Mouse (Mus musculus) erythroblast, adult 5-6 weeks (primary cell): ENCODE measurements around the gene Igfbp2. TPM values are rescaled to one million over a fixed set of nuclear protein-coding genes. Genes with fewer than 3 reads are reported as not detected.

Experiments used
- ATAC-seq: replicated peaks from 2 replicates; pipeline ENCODE4 v1.8.0; 2016; ENCODE audit warnings: moderate number of reproducible peaks, mild to moderate bottlenecking, moderate TSS enrichment, inconsistent platforms; ENCODE audit not compliant: poor library complexity, low FRiP score, severe bottlenecking
- total RNA-seq, 2 experiments: library from RNA; stranded (forward) in 1 of 2; stranded (reverse) in 1 of 2; fragments of 150-400 nt in 1 of 2; fragments of 200-764, 138-1000 nt in 1 of 2; gene quantifications; 2 replicates each; pipeline versions ENCODE4 v1.2.3 to v1.2.4; 2015 to 2017; ENCODE audit warnings: low replicate concordance in 2 of 2

Gene Igfbp2
- total RNA-seq, 2 experiments from 2014 or later, result not detected

- no peak for ATAC-seq
Measured at GRCm38 (mm10) chr1:72847849-72848380, 23.6 kb downstream of the Igfbp2 start.

DNA sequence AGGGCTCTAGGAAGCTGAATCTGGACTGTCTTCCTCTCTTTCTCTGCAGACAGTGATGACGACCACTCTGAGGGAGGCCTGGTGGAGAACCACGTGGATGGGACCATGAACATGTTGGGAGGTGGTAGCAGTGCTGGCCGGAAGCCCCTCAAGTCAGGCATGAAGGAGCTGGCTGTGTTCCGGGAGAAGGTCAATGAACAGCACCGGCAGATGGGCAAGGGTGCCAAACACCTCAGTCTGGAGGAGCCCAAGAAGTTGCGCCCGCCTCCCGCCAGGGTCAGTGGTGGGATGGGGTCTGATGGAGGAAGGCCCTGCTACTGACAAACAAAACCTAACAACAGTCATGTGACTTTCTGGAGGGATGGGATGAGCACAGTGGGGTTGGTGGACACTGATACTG, 24.7 kb downstream of the Igfbp2 start:
- ATAC-seq, result no peak

- ATAC-seq, result no peak
Measured at GRCm38 (mm10) chr1:72853759-72854158, 29.5 kb downstream of the Igfbp2 start.

DNA sequence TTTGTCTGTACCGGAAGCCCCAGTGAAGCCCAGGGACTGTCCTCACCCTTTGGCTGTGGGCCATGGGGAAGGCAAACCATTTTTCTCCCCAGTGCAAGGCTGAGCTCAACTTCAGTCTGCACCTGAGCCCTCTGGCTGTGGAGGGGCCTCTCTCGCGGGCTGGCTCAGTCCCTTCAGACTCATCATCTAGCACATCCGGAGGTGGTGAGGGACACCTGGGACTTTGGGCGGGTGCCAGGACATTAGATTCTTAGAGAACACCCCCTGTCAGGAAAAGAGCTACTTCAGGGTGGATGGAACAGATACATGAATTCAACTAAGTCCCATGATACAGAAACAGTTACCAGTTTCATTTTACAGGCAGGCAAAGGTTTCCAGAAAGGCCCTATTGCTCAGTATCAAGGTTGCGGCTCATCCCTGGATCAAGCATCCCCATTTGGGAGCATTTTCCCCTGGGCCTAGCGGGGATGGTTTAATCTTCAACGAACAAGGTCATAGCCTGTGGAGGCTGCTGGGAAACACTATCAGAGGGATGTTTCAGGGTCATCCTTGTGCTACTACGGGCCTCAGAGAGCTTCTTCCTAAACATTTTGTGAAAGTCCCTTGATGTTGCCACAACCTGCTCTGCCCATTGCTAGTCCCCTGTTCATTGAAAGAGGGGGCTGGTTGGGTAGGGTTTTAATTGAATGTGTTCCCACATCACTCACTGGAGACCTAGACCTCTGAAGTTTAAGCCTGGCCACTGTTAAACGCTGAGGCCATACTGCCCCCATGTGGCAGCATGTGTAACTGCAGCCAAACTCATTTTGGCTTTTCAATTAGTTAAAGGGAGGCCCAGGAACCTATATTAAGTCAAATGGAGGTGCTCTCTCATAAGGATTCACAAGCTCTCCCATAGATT, 30.3 kb downstream of the Igfbp2 start:
- no peak for ATAC-seq

GRCm38 (mm10) chr1:72855729-72856128, 31.4 kb downstream of the Igfbp2 start:
- ATAC-seq, result no peak

DNA sequence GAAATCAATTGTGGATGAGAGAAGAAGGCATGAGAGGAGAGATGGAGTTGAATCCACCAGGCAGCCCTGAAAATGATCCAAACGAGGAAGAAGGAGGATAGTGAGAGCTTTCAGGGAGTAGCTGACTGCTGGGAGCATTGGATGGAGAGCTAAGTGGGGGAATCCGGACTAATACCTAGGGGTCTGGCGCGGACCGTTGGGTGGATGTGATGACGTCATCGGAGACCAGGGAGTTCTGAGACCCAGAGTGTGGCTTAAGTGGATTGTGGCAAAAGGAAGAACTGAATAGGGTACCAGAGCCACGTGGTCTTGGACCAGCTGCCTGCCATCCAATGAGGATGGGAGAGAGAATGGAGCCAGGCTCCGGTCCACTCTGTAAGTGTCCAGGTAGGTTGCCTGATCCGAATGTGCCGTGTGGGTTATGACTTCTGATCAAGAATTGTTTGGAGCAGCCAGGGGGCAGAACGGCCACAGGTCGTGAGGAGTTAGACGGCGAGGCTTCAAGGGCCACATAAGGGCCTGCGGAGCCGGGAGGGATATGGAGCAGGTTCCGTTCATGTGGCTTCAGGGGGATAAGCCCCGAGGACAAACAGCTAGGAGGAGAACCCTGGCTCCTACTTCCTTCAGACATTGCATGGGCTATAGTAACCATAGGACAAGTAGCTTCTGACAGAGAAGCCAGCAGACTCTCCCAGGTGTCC, 32.1 kb downstream of the Igfbp2 start:
- ATAC-seq, result no peak

- ATAC-seq, result no peak
Measured at GRCm38 (mm10) chr1:72857142-72857541, 32.8 kb downstream of the Igfbp2 start.

GRCm38 (mm10) chr1:72857631-72858030, 33.3 kb downstream of the Igfbp2 start:
- ATAC-seq, result no peak

DNA sequence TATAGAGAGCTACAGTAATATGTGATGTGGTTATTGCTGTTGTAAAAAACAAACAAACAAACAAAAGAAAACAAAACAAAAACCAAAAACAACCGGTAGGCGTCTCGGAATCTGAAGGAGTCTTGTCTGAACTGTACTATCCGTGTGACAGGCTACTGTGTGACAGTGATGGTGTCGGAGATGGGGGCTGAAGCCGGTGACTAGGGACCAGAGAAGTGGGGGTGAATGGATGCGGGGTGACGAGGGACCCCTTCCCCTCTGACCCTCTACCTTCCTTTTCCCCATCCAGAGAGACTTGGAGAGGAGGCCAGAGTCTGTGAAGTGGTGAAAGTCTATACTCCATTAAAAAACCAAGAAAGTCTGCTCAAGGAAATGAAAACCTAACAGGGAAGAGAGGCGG, 34.0 kb downstream of the Igfbp2 start:
- ATAC-seq, result no peak

DNA sequence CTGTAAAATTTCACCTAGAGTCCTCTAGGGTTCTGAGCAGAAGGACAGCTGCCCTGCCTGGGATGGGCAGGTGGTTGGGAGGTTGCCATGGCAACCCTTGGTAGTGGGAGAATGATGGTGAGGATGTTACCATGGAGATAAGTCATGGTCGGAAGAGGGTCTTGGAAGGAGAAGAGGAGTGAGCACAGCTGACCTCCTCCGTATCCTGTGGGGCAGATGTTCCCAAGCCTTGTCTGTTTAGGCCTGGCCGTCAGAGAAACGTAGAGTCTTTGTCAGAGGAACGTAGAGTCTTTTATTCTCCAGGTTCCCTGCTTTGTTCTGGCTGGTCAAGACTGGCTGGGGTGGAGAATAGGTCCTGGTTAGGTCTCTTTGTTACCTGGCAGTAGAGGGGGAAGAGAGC, 34.6 kb downstream of the Igfbp2 start:
- ATAC-seq, result no peak

DNA sequence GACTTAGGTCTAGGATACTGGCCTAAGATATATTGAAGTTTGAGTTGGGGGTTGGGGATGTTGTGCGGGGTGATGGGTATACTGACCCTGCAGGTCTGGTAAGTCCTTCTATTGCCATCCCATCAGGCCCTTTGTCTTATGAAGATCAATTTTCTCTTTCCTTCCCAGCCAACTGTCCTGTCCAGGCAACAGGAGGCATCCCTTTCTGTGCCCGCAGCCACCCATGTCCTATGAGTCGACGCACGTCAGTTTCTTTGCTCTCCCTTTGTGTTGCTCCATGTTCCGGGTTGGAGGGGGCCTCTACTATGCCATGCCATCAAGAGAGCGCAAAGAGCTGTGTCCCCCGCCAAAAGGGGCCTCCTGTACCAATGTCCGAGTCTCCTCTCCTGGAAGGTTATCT, 35.7 kb downstream of the Igfbp2 start:
- no peak for ATAC-seq

DNA sequence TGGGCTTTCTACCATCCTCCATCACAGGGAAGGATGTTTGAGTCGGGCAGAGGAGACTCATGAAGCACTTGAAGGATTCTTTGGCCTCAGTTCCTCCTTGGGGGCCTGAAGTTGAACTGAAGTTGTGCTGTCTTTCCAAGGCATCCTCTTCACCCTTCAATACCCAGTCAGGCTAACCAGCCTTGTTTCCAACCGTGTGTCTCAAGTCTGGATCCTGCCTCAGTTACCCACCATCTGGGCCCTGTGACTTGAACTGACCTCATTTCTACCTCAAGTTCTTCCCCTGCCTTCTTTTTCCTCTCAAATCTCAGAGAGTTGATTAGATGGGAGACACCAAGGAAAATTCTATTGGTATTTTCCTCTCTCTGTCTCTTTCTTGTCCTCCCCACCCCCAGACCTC, 36.2 kb downstream of the Igfbp2 start:
- ATAC-seq, result no peak

DNA sequence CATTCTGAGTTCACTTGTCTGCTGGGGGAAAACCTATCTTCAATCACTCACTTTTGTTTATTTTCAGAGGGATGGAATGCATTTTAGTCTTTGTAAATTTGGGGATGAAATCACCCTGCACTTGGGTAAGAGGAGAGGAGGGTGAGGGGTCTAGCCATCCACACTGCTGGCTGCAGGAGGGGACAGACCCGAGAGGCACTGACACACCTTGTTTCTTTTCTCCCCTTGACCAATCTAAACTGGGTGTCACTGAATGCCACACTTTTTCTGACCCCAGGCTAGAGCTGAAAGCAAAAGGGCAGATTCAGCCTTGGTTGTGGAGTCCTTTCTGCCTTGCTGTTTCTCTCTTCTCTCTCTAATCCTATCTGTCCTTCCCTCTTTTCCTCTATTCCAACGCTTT, 37.4 kb downstream of the Igfbp2 start:
- no peak for ATAC-seq

- ATAC-seq, result no peak
Measured at GRCm38 (mm10) chr1:72862248-72862647, 37.9 kb downstream of the Igfbp2 start.

DNA sequence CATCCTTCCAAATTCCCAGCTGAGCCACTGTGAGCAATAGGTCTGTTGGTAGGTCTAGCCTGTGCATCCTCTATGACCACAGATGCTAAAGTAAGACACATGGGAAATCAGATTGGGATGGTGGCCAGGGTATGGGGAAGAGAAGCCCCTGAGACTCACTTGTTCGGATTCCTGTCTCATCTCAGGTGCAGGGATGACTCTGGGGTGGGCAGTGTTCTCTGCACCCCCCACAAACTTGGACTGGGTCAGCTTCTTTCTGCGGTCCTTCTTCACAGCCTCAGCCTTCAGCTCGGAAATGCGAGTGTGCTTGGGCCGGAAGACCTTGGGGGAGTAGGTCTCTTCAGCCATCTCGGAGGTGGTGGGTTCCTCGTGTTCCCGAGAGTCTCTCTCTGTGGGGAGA, 39.4 kb downstream of the Igfbp2 start:
- ATAC-seq, result no peak

DNA sequence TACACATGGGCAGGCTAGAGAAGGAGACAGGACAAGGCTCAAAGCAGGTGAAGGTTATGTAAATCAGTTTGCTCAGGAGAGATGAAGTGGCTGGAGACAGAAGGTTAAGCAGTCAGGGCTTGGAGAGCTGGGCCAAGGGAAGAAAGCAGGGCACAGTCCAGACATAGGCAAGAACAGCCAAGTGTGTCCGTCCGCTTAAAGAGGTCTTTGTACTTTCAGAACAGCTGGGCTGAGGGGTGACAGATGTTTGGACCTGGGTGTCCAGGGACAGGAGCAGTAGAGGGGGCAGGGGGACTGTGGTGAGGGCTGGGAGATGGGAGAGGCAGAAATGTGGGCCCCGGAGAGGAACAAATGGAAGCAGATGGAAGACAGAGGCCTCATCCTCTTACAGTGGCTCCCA, 40.0 kb downstream of the Igfbp2 start:
- ATAC-seq, result no peak

DNA sequence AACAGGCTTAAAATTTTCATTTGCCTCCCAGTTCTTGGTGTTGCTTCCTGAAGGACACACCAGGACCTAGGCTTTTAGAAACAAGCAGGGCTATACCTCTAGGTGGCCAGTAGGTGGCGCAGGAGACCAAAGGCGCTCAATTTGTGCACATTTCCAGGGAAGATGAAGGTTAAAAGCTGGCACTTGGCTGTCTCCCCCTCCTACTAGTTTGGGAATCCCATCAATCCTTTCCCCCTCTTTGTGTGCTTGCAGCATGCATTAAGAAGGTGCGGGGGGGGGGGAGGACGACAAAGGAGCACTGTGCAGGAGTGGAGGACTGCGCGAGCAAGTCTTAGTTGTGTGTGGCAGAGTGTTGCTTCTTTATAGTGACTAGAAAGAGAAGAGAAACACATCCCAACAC, 41.6 kb downstream of the Igfbp2 start:
- ATAC-seq, result no peak; the same call in 1 of the 2 replicates

GRCm38 (mm10) chr1:72866417-72866816, 42.1 kb downstream of the Igfbp2 start:
- ATAC-seq, result no peak

DNA sequence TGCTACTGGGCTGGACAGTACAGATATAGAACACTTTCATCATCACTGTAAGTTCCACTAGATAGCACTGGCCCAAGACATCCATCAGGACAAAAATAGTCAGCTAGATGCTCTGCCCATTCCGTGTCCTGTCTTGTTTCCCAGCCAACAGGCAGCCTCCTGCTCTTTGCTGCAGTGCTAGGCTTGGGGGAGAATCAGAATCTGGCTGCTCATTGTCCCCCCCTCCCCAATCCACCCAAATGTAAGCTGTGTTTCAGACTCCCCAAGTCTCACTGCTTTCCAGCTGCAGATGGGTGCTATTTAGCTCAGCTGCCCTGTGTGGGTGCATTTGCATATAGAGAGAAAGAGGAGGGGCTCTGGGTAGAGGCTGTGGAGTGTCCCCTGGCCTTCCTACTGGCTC, 43.0 kb downstream of the Igfbp2 start:
- no peak for ATAC-seq

DNA sequence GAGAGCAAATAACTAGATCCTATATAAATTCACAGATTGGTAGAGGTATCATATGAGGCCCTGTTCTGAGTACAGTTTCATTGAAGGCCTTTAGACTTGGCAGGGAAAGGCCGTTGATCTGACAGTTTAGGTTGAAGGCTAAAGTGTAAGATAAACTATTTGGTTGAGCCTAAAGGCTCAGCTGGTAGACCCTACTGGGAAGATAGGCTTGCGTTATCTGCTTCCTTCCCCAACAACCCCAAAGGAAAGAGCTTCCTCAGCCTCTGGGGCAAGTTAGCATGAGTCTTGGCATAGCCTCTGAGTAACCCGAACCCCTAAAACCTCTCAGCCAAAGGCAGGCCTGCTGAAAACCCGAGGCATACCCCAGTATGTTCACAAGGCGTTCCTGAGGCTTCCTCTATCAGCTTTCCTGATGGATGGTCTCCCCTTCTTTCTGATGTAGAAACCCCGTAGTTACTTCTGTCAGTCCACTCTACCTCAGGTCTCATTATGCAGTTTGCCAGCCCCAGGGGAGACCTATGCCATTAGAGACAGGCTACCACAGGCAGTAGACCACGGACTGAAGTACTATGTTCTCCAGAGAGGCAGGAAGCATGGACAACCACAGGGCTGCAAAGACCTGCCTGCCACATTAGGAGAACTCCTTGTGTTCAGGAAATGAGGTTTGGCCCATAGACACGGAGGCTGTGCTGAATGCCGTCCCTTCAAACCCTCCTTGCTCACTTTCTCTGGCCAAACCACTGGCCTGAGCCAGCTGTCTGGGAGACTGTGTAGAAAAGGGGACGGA, 44.3 kb downstream of the Igfbp2 start:
- no peak for ATAC-seq
